Mouse (Mus musculus): ENCODE measurements around the gene Slc44a1.
A peak's percentile ranks its signal among the peaks of the same experiment; 100 is the strongest.

Gene Slc44a1

DNA sequence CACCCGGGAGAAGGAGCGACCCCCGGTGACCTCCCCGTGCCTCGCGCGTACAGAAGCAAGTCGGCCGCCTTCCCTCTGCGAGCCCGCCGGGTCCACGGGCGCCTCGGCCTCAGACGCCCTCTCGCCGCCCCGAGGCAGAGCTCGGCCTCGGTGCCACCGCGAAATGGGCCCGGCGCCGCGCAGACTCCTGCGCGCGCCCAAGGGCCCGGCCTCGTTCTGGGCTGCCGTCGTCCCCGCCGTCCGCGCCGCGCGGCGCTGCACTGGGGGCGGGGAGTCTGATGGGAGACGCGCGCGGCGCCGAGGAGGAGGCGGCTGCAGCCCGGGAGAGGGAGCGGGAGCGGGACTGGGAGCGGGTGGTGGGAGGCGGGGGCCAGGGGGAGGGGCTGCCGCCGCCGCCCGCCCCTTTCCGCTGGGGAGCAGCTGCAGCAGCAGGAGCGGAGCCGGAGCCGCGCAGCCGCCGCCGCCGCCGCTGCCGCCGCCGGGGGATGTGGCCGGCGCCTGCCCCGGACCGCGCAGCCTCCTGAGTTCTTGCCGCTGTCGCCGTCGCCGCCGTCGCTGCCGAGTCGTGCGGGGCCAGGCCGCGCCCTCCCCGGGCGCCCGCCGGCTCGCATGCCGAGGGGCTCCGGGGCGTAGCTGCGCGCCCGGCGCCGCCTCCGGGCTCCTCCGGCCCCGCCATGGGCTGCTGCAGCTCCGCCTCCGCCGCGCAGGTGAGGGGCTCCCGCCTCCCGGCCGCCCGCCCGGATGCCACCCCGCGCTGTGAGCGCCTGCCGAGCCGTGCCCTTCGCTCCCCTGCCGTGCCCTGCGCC is at the start of gene Slc44a1:
Gene Slc44a1, plus strand, starts transcription at position 404 of the 806 bp plus-strand sequence.
- DNase-seq (ENCODE audit: low spot score in 2 of 2), result peak; percentile 74 to 87

DNA sequence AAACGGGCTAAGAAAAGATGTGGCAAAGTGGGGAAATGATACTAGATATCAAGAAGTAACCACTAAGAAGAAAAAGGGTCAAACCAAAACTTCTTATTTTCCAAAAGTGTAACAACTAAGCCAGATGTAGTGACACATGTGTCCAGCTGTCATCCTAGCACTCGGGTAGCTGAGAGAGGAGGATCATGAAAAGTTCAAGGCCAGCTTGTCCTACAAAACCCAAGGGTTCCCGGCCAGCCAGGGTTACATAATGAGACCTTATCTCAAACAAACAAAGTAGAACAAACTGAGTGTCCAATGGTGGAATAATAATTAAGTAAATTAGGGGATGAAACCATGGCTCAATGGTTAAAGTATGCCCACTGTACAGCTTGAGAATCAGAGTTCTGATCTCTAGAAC is 45.2 kb upstream of the Slc44a1 start:
- no peak for DNase-seq (ENCODE audit: low spot score in 2 of 2)

DNA sequence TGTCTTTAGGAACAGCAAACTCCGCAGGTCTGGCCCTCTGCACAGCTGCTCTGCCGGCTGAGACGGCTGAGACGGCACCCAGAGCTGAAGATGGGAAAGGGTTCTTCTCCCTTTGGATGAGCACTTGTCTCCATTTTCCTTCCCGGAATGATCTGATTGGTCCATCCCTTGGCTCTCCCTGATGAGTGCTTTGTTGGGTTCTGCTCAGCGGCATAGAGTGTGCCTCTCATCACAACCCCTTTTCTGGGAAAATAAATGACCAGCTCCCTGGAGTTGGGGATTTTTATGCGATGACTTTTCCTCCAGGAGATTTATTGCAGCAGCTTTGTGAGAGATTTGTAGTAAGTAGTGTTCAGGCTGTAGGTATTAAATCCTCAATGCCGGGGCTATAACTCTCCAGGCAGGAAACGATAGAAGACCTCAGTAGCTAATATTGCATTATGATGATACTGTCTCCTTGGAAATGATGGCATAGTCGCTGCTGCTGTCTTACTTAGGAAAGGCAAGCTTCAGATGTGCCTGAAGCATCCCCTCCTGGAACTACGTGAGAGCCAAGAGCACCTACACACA is 43.5 kb upstream of the Slc44a1 start:
- DNase-seq (ENCODE audit: low spot score in 2 of 2), result no peak

DNA sequence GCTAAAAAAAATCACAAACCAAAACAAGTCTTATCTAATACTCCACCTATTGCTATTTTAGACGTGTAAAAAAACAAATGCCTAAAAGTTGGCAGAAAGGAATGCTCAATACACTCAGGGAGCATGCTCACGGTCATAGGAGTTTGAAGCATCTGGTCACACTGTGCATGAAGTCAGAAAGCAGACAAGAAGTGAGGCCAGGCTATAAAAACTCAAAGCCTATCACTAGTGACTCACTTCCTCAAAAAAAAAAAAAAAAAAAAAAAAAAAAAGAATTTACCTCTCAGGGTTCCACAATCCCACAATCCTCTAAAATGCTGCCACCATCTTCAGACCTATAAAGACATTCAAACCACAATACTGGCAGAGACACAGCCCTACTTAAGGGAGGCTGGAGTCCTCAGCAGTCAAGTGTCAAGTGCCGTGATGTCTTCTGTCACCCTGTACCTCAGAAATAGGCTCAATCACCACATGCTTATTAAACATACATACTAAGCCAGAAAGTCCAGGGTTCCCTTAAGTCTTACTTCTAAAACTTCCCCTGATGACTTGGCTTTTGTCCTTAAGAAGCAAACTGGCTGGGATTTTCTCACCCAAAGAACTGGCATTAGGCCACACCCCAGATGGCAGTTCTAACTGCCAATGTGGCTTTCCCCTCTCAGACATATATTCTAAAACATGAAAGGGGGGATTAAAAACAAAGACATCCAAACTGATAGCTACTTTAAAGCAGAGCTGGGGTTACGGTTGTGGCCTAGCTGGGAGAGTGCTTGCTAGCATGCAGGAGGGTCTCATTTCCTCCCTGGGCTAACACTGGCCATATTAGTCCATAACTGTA is 42.7 kb upstream of the Slc44a1 start:
- no peak for DNase-seq (ENCODE audit: low spot score in 2 of 2)

DNA sequence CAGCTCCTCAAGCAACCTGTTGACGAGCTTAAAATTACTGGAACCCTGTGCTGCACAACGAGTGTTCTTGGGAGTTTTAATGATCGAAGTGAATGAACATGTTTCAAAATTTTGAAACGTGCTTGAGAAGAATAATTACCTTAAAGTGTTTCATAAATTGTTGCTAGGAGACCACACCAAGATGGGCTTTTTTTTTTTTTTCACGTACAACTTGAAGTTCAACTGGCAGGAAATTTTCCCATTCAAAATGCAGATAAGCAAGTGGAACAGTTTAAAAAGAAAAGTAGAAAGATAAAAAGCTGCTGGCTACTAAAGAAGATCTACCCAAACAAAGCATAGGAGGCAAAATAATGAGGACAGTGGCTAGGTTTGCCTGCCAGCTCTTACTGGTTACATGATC is 41.7 kb upstream of the Slc44a1 start:
- no peak for DNase-seq (ENCODE audit: low spot score in 2 of 2)

DNA sequence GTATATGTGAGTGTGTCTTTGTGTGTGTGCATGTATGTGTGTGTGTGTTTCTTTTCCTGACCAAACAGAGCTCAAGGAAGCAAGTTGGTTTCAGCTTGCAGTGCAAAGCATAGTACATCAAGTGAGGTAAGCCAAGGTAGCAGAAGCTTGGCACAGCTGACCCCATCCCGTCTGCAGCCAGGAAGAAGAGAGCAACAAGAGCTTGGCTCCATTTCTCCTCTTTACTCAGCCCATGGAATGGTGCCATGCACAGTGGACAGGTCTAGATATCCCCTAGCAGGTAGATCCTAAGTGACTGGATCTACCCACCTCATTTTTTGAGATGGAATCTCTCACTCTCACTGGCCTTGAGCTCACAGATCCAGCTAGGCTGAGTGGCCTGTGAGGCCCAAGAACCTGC is 40.8 kb upstream of the Slc44a1 start:
- DNase-seq (ENCODE audit: low spot score in 2 of 2), result no peak

DNA sequence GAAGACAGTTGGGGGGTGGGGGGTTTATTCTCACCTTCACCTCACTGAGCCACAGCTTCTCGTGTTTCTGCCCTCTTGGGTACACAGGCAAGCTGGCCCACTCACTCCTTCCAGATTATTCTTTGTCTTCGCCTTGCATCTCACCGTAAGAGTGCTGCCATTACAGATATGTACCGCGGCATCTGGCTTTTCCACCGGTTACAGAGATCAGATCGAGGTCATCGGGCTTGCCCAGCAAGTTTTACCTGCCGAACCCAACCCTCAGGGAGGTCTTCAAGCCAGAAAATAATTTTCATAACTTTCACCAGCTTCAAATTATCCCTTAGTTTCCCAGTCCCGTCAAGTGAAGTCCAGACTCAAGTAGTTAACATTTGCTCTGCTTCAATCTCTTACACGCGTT is 36.8 kb upstream of the Slc44a1 start:
- DNase-seq (ENCODE audit: low spot score in 2 of 2), result no peak

DNA sequence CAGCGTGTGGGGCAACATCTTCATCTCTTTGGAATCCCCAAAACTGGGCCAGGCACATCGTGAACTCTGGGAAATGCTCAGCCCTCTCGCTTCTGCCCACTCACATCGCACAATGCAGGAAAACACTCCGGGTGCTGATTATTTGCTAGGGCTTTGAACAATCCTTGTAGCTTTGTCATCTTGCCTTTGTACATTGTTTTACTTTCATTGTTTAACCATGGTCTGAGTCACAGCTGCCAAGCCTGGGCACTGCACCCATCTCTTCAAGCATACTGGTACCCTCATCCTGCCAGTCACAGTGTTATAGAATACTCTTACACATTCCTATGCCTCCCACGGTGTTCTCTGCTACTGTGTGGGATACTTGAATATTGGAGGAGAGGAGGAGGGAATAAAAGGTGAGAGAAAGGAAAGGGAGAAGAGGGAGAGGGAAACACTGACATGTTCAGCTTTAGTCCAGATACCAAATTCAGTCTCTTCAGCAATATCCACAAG is 35.7 kb upstream of the Slc44a1 start:
- DNase-seq (ENCODE audit: low spot score in 2 of 2), result no peak

DNA sequence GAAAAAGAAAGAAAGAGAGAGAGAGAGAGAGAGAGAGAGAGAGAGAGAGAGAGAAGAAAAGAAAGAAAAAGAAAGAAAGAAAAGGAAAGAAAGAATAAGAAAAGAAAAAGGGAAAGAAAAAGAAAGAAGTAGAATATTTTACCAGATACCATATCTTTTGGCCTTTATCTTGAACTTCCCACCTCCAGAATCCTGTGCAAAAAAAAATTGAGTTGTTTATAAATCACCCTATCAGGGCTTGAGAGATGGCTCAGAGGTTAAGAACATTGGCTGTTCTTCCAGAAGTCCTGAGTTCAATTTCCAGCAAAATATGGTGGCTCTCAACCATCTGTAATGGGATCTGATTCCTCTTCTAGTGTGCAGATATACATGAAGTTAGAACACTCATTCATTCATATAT is 33.3 kb upstream of the Slc44a1 start:
- DNase-seq (ENCODE audit: low spot score in 2 of 2), result no peak

DNA sequence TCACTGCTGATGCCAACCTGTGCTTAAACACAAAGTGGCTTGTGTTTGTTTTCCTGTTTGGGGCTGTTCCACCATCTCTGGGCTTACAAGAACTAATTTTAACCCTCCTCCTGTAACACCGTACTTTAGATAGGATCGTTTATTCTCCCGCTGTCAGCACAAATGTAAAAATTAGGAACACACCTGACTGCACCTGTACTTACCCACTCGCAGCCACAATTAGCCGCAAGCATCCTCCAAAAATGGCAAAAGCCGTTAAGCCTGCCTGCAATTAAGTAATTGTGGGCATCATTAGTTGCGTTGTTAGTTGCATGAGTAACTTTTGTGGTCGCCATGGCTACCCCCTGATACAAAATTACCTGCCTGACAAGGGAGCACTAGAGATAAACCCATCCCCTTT is 31.4 kb upstream of the Slc44a1 start:
- no peak for DNase-seq (ENCODE audit: low spot score in 2 of 2)

DNA sequence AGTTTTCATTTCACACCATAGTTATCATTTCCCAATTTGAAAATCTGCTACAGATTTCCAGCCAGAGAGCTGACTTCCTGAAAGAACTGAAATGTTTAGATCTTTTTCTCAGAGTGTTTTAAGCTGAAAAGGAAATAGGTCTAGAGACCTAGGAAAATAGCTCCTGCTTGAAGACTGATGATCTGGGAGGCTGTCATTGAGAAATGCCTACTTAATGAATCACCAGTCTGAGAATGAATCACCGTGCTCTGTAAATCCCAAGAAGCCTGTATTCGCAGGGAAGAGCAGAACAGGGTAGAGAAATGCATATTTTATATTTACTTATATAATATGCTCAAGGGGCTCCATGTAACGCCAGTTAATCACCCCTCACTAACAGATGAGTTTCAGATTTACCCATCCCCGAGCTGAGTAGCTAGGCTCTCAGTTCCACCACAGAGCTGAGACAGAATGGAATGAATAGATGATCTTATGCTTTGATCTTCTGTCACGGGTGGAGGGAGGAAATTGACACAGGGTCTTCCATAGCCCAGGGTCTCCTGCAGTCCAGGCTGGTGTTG is 30.6 kb upstream of the Slc44a1 start:
- no peak for DNase-seq (ENCODE audit: low spot score in 2 of 2)

DNA sequence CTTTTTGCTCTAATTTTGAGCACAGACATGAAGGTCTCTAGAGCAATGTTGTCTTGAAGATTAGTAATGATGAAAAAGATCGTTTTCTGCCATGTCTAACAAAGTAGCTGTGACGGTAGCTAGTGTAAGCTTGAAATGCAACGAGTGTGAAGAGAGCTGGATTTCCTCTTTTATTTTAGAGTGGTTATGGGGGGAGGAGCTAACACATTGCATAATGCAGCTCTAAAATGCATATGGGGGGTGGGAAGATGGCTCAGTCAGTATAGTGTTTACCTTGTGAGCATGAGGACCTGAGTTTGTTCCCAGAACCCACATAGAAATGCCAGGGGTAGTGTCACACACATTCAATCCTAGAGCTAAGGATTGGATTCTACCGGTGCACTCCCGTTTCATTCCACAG is 29.5 kb upstream of the Slc44a1 start:
- no peak for DNase-seq (ENCODE audit: low spot score in 2 of 2)

DNA sequence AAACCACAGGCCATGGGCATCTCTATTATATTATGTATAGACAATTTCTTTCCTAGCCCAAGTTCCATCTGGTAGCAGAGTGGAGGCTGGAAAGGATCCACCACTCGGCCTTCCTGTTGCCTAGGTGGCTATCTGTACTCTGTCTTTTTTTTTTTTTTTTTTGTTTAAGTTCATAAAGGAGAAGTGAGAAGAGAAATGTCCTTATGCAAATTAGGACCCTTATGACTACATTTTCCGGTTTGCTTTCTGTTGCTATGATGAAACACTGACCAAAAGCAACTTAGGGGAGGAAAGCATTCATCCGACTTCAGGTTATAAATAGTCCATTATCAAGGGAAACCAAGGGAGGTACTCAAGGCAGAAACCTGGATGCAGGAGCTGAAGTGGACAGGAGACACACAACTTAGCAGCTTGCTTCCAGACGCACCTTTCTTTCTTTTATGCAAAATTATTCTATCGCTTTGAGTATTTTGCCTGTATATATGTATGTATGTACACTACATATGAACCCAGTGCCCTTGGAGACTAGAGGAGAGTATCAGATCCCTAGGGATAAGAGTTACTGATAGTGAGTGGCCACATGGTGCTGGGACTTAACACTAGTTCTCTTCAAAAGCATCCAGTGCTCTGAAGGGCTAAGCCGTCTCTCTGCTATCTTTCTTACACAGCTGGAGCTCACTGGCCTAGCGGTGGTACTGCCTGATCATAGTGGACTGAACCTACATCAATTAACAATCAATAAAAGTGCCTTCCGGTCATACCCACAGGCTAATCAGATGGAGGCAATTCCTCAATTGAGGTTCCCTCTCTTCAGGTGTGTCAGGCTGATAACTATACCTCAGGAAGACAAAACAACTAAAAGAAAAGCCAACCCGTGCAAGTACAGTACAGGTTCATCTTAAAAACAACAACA is 28.0 kb upstream of the Slc44a1 start:
- DNase-seq (ENCODE audit: low spot score in 2 of 2), result no peak

DNA sequence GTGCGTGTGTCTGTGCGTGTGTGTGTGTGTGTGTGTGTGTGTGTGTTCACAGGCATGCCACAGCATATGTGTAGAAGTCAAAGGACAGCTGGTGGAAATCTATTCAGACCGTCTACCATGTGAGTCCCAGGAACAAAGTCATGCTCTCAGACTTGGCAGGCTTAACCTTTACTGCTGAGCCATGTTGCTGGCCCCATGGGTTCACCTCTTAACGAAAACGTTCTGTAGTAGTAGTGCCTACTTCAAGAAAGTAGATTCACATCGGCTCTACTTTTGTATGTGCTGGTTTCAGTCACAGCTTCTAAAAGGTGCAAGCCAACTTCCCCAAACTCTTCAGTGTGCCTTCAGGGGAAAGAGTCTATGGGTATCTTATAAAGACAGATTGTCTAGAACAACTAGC is 27.2 kb upstream of the Slc44a1 start:
- no peak for DNase-seq (ENCODE audit: low spot score in 2 of 2)

DNA sequence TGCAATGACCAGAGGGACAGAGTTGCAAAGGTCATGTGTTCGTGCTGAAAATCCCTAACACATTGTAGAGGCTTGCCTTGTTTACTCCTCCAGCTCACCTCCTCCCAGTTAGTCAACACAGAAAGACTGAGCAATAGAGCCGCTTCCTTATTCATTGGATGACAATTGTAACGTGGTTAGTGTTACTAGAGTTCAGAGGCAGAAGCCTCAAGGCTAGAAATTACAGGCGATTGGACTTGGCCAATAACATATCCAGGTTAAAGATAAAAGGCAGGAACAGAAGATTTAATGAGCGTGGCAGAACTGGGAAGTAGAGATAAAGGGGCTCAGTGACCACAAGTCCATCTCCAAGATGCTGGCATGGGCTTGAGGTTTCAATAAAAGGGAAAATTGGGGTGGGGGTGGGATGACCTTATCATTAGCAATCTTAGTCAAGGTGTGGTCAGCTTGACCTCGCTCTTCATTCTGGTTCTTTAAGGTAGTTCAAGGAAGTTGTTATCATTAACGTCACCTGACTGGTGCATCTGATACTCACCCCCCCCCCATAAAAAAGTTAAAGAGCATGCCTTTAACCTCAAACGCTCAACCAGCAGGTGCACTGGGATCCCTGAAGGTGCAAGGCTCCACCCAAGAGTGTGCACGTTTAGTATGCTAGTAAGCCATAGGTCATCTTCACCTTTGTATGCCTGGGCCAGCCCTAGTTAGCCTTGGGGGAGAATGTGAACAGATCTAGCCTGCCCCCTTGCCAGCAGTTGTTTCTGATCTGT is 26.0 kb upstream of the Slc44a1 start:
- no peak for DNase-seq (ENCODE audit: low spot score in 2 of 2)

DNA sequence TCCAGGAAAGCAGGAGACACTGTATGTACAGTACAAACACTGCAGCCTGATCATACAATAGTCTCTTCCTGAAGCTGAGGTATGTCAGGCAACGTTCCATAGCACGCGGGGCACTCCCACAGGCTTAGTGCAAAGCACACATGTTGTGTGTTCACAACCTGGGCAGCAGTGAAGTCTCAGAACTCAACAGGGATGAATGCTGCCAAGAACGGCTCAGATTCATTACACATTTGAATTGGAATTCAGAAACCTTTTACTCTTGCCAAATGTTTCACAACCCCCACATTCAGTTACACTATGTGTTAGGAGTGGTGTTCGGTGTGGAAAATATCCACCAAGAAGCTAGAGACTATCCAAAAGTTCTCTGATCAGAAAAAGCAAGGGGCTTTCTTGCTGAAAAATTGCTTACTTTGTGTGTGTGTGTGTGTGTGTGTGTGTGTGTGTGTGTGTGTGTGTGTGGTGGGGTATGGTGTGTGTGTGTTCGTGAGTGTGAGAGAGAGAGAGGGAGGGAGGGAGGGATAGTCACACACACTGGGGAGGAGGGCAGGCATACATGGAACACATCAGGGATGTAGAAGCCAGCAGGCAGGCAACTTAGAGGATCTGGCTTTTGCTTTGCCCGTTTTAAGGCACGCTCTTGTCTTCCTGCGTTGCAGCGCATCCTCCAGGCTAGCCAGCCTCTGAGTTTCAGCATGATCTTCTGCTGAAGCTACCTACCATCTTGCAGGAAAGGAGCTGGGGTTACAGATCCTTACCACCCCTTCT is 24.2 kb upstream of the Slc44a1 start:
- DNase-seq (ENCODE audit: low spot score in 2 of 2), result peak in 1 of 2 experiments; percentile 25

DNA sequence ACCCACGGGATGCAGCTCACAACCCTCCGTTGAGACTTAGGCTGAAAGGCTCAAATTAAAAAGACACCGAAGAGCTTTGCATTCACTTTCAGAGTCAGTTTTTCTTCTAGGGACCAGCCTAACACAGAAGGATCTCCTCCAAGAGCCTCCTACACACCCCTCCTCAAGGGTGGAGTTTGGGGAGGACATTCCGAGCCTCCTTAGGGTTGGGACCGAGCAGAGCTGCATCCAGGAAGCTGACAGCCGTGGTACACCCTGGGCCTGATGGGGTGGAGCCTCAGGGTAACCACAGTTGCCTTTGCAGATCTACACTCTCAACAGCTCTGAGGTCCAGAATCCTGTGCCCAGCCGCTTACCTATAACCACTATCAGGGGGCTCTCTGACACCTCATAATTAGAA is 23.3 kb upstream of the Slc44a1 start:
- DNase-seq (ENCODE audit: low spot score in 2 of 2), result no peak

DNA sequence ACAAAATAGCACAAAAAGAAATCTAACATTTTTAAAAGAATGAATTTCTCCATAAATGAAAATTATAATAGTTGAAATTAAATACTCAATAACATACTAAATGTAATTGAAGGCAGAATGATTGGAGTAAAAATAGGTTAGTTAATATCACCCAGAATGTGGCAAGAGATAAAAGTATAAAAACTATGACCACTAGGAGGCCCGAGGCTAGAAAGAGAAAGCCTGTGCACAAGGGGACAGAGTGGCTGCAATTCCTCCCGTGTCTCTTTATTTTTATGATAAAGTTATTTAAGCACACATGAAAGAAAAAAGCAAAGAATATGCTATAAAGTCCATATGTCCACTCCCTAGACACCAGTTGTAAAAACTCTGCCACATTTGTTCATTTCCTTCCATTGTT is 17.4 kb upstream of the Slc44a1 start:
- no peak for DNase-seq (ENCODE audit: low spot score in 2 of 2)

DNA sequence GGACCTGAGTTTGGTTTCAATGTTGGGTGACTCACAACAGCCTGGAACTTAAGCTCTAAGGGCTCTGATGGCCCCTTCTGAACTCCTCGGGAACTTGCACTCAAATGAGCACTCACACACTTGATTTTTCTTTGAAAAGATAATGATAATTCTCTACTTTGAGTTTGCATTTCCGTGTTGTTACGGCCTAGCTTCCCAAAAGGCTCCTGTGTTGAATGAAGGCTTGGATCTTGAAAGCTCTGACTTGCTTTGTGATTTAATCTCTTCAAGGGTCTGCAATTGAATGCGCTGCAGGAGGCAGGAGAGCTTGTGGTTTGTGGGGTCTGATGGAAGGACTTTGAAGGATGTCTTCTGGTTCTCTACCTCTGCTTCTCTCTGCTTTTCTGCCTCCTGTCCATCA is 13.1 kb upstream of the Slc44a1 start:
- DNase-seq (ENCODE audit: low spot score in 2 of 2), result no peak

DNA sequence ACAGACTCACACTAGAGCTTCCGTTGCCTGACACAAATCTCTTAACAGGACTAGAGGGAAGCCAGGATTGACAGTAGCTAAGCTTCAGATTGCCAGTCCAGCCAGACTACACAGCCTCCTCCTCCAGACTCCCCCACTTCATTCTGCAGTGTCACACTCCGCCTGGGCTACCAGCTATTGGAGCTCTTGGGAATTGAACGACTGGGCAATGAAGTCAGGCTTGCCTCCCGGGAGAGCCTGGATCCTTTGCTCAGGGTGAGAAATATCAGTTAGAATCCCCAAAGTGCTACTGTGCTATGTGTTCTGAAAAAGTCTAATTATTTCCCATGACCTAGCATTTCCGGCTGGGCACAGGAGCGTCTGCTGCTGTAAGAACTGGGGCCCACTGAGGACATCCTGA is 9.7 kb upstream of the Slc44a1 start:
- DNase-seq (ENCODE audit: low spot score in 2 of 2), result no peak
